Mouse (Mus musculus) E14TG2a.4 (cell line): ENCODE results near the gene Focad.

Experiments used
- CTCF ChIP-seq: conservative IDR thresholded peaks from 2 replicates; pipeline ENCODE4 v1.5.1; 2014; ENCODE audit warnings: low read length
- NANOG ChIP-seq: IDR thresholded peaks from 2 replicates; pipeline ENCODE4 v1.6.1; 2014; ENCODE audit warnings: borderline replicate concordance, low read length, mixed read lengths
- POU5F1 ChIP-seq: IDR thresholded peaks from 2 replicates; pipeline ENCODE4 v1.6.1; 2014; ENCODE audit warnings: low read length, borderline replicate concordance

DNA sequence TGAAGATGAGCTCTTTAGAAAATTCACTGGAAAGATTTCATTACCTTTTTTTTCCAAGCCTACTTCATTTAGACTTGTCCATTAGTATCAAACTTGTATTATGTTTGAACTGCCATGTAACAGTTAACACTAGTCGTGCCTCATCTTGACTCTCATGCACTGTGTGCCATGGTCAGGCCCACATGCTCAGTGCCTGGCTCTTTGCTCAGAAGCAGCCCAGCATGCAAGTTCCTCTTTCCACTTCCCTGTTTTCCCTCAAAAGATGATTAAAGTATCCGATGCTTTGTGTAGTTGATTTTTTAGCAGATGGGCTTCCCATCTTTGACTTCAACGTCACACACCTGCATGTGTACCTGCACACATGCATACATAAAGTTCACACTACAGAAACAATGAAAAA, 301.3 kb downstream of the Focad start:
- TF ChIP-seq CTCF (no peak), NANOG (no peak), POU5F1 (no peak)
